Comparison of ENCODE assay signal across 19 mouse cellular contexts in genomic region chr7:49277685-49278084, GRCm38 (mm10).
DNase-seq lines count a peak whose midpoint lies in the region; ATAC-seq and TF ChIP-seq lines count a peak whose summit lies in the region.
"Had no signal": no experiment of that assay in that cellular context is flagged by ENCODE, and none has a peak within 500 bp of the region (broad histone marks: within the 10 kb centered on the region; RNA-seq: fewer than 3 reads in every experiment).

No protein-coding gene starts in this region.

- no peak for TF ChIP-seq EP300 in stomach, postnatal 0 days (optimal IDR thresholded peaks at IDR 0.05)

- 61% methylated on average over 4 of the region's 4 CpGs for WGBS in kidney, embryonic 16.5 days
- 78% methylated on average over 4 of the region's 4 CpGs for WGBS in stomach, postnatal 0 days

- intact Hi-C loops in gastrocnemius, postnatal 14 days (cut with DNase I; ENCODE audit: low total_unique reads) = no loop called here

- peak; percentile 39; the same call in 1 of the 2 replicates for ATAC-seq in kidney, embryonic 16.5 days (ENCODE audit: low FRiP score, low TSS enrichment)
- ATAC-seq in stomach, postnatal 0 days (ENCODE audit: low FRiP score, low TSS enrichment) = no peak
- ATAC-seq: activated CD4-positive, CD25-positive, alpha-beta regulatory T cell, adult 4 months; midbrain, embryonic 13.5 days; Patski had no signal

- H3K27me3 ChIP-seq in kidney, embryonic 16.5 days (ENCODE audit: insufficient read depth, low read length) = no peaks in the 10 kb centered on the region
- H3K27me3 ChIP-seq in stomach, postnatal 0 days (ENCODE audit: control insufficient read depth, insufficient read depth, low read length) = no peaks in the 10 kb centered on the region
- H3K27me3 ChIP-seq: midbrain, embryonic 13.5 days; Patski had no signal

- peak; percentile 35 for DNase-seq in gastrocnemius, adult 18-20 months (ENCODE audit: low spot score)
- DNase-seq in gastrocnemius, postnatal 14 days = no peak
- no peak for DNase-seq in kidney, adult 8-10 months
- DNase-seq in right cerebral cortex, adult 18-20 months = peak; percentile 77
- no peak for DNase-seq in right cerebral cortex, postnatal 4 days
- DNase-seq in stomach, postnatal 0 days (ENCODE audit: low spot score) = no peak
- no peak for DNase-seq in adrenal gland, postnatal 4 days (ENCODE audit: low spot score in 2 of 2)
- DNase-seq: adrenal gland, postnatal 14 days; cerebellum, adult 8-10 months; gastrocnemius, postnatal 25 days; kidney, adult 9 months; thymus, adult 18-20 months had no signal

- H3K4me3 ChIP-seq in kidney, embryonic 16.5 days (ENCODE audit: low read length) = no peak overlapping the region
- H3K4me3 ChIP-seq in stomach, postnatal 0 days (ENCODE audit: low read depth, low read length) = no peak overlapping the region
- H3K4me3 ChIP-seq: embryonic facial prominence, embryonic 12.5 days; limb, embryonic 13.5 days; midbrain, embryonic 13.5 days had no signal

- H3K9ac ChIP-seq in kidney, embryonic 16.5 days (replicated peaks; ENCODE audit: low read length) = no peak overlapping the region
- H3K9ac ChIP-seq in stomach, postnatal 0 days (ENCODE audit: low read length) = no peak overlapping the region
- H3K9ac ChIP-seq: embryonic facial prominence, embryonic 12.5 days; limb, embryonic 13.5 days; liver, embryonic 14.5 days; midbrain, embryonic 13.5 days had no signal

- no peaks in the 10 kb centered on the region for H3K36me3 ChIP-seq in kidney, embryonic 16.5 days (ENCODE audit: insufficient read depth, low read length)
- no peaks in the 10 kb centered on the region for H3K36me3 ChIP-seq in stomach, postnatal 0 days (ENCODE audit: control insufficient read depth, insufficient read depth, low read length)
- H3K36me3 ChIP-seq: embryonic facial prominence, embryonic 12.5 days; limb, embryonic 13.5 days; midbrain, embryonic 13.5 days had no signal

- no peak overlapping the region for H3K27ac ChIP-seq in kidney, embryonic 16.5 days (ENCODE audit: low read length)
- 0 out of 2 replicates have a peak overlapping the region, but pooled peaks have one; percentile 13 for H3K27ac ChIP-seq in stomach, postnatal 0 days (replicated peaks)
- H3K27ac ChIP-seq: embryonic facial prominence, embryonic 12.5 days; limb, embryonic 13.5 days; liver, embryonic 14.5 days; midbrain, embryonic 13.5 days had no signal

- no peaks in the 10 kb centered on the region for H3K9me3 ChIP-seq in kidney, embryonic 16.5 days (ENCODE audit: low read length)
- H3K9me3 ChIP-seq in stomach, postnatal 0 days (ENCODE audit: control insufficient read depth, low read length) = no peaks in the 10 kb centered on the region
- H3K9me3 ChIP-seq: embryonic facial prominence, embryonic 12.5 days; limb, embryonic 13.5 days; midbrain, embryonic 13.5 days had no signal

- TF ChIP-seq CTCF in stomach, postnatal 0 days (IDR thresholded peaks at IDR 0.05; ENCODE audit: low read depth) = no peak

- peaks cover 6% of the 10 kb centered on the region for H3K4me1 ChIP-seq in kidney, embryonic 16.5 days (ENCODE audit: insufficient read depth, low read length)
- H3K4me1 ChIP-seq in stomach, postnatal 0 days (replicated peaks; ENCODE audit: control insufficient read depth, insufficient read depth) = no peaks in the 10 kb centered on the region

- H3K4me2 ChIP-seq in kidney, embryonic 16.5 days (replicated peaks; ENCODE audit: low read depth, low read length) = no peak overlapping the region
- H3K4me2 ChIP-seq in stomach, postnatal 0 days (replicated peaks; ENCODE audit: low read depth) = no peak overlapping the region
- H3K4me2 ChIP-seq: embryonic facial prominence, embryonic 12.5 days; limb, embryonic 13.5 days; midbrain, embryonic 13.5 days had no signal

Comparison
In these comparisons a context has a peak if more than half of its experiments do, and no peak if none do; other contexts are left out.
1. DNase-seq: peak in gastrocnemius, adult 18-20 months (single experiment) and right cerebral cortex, adult 18-20 months (single experiment); none in gastrocnemius, postnatal 14 days (single experiment), kidney, adult 8-10 months (0 of 2), right cerebral cortex, postnatal 4 days (single experiment), stomach, postnatal 0 days (single experiment) and adrenal gland, postnatal 4 days (0 of 2).